Mouse (Mus musculus): Measurements from ENCODE around the gene Pln. TPM values are rescaled to one million over a fixed set of nuclear protein-coding genes. Genes with fewer than 3 reads are reported as not detected.

Pln gene
- total RNA-seq, 2 experiments from 2014 or later: 6,036 to 6,221 TPM

Other genes with a start within 250 kb of the Pln start
- 10 to 100 TPM; 14.5 to 16.1 TPM for gene Cep85l, start 42.3 kb downstream of the Pln start, total RNA-seq (2021)